Mouse (Mus musculus): ENCODE measurements around the gene Pea15a. TPM values are rescaled to one million over a fixed set of nuclear protein-coding genes. Genes with fewer than 3 reads are reported as not detected.
A peak's percentile ranks its signal among the peaks of the same experiment; 100 is the strongest.
"Not testable (repeated sequence)": the region's sequence is repeated elsewhere in the genome, so short reads cannot be mapped to it uniquely, and the experiment has no call there.

Gene Pea15a
- 10 to 100 TPM; 57.4 to 69.9 TPM for total RNA-seq (2021)
- long read RNA-seq, experiment 1, transcript Pea15a-201 (4 exons, 2,501 nt) = major isoform, 86 of 130 reads
- long read RNA-seq, experiment 1, transcript Pea15a-203 (2 exons, 980 nt) = minor isoform, 15 of 130 reads
- long read RNA-seq, experiment 1, partial matches to known transcripts = 2 of 130 reads
- long read RNA-seq, experiment 1, other reads (novel, unspliced or antisense) = 26 of 130 reads
- long read RNA-seq, experiment 2, transcript Pea15a-203 (2 exons, 980 nt) = minor isoform, 5 of 49 reads
- long read RNA-seq, experiment 2, transcript Pea15a-201 (4 exons, 2,501 nt) = major isoform, 28 of 49 reads
- long read RNA-seq, experiment 2, partial matches to known transcripts = 1 of 49 reads
- long read RNA-seq, experiment 2, other reads (novel, unspliced or antisense) = 13 of 49 reads

- DNase-seq = peak; percentile 87 to 92
Observed at GRCm38 (mm10) chr1:172206141-172206917, at the start of gene Pea15a. Pea15a (minus strand) TSS chr1:172206804.

- DNase-seq = peak; percentile 18 to 44
Observed at GRCm38 (mm10) chr1:172247679-172248078, 41.1 kb upstream of the Pea15a start.

GRCm38 (mm10) chr1:172247216-172247615 lies 40.6 kb upstream of the Pea15a start:
- DNase-seq = no peak

- not testable (repeated sequence) for DNase-seq
Observed at GRCm38 (mm10) chr1:172244645-172245044, 38.0 kb upstream of the Pea15a start.

- DNase-seq = peak in 1 of 2 experiments; percentile 45
Observed at GRCm38 (mm10) chr1:172243547-172244205, 37.1 kb upstream of the Pea15a start.

GRCm38 (mm10) chr1:172242401-172242800 lies 35.8 kb upstream of the Pea15a start:
- peak; percentile 52 to 64 for DNase-seq

- peak; percentile 12 to 37 for DNase-seq
Observed at GRCm38 (mm10) chr1:172240945-172241708, 34.5 kb upstream of the Pea15a start.

- no peak for DNase-seq
Observed at GRCm38 (mm10) chr1:172229215-172229614, 22.6 kb upstream of the Pea15a start.

- no peak for DNase-seq
Observed at GRCm38 (mm10) chr1:172228209-172228608, 21.6 kb upstream of the Pea15a start.

GRCm38 (mm10) chr1:172221297-172222063 lies 14.9 kb upstream of the Pea15a start:
- no peak for DNase-seq

GRCm38 (mm10) chr1:172220414-172220813 lies 13.8 kb upstream of the Pea15a start:
- peak; percentile 88 to 94 for DNase-seq

GRCm38 (mm10) chr1:172219451-172220406 lies 13.1 kb upstream of the Pea15a start, which contains the start of gene Casq1:
Casq1 (minus strand) TSS chr1:172219868.
- DNase-seq = peak in 1 of 2 experiments; percentile 30

- no peak for DNase-seq
Observed at GRCm38 (mm10) chr1:172218164-172218910, 11.7 kb upstream of the Pea15a start.

- DNase-seq = peak; percentile 97
Observed at GRCm38 (mm10) chr1:172217148-172217547, 10.5 kb upstream of the Pea15a start.

GRCm38 (mm10) chr1:172214748-172215147 lies 8.1 kb upstream of the Pea15a start:
- DNase-seq = peak; percentile 71 to 79

GRCm38 (mm10) chr1:172213771-172214170 lies 7.2 kb upstream of the Pea15a start:
- no peak for DNase-seq

GRCm38 (mm10) chr1:172212776-172213175 lies 6.2 kb upstream of the Pea15a start:
- no peak for DNase-seq

GRCm38 (mm10) chr1:172207111-172207584 lies 544 bp upstream of the Pea15a start:
- DNase-seq = peak; percentile 44 to 48

- DNase-seq = no peak
Observed at GRCm38 (mm10) chr1:172205741-172206087, 890 bp downstream of the Pea15a start.

All from heart, adult 18-20 months (tissue).